10 mouse cellular contexts compared by ENCODE assay signal in genomic region chr11:109553921-109554320, GRCm38 (mm10). TPM values are rescaled to one million over a fixed set of nuclear protein-coding genes. Genes with fewer than 3 reads are reported as not detected.
A peak's percentile ranks its signal among the peaks of the same experiment; 100 is the strongest.
DNase-seq lines count a peak whose midpoint lies in the region; ATAC-seq and TF ChIP-seq lines count a peak whose summit lies in the region.
"Had no signal": no experiment of that assay in that cellular context is flagged by ENCODE, and none has a peak within 500 bp of the region (broad histone marks: within the 10 kb centered on the region; RNA-seq: fewer than 3 reads in every experiment).

No protein-coding gene starts in this region.

- no peaks in the 10 kb centered on the region for H3K27me3 ChIP-seq in liver, embryonic 11.5 days (replicated peaks; ENCODE audit: control insufficient read depth, insufficient read depth, low read length)
- no peaks in the 10 kb centered on the region for H3K27me3 ChIP-seq in embryonic facial prominence, embryonic 15.5 days
- no peaks in the 10 kb centered on the region for H3K27me3 ChIP-seq in liver, postnatal 0 days (ENCODE audit: insufficient read depth, low read length)

- H3K9ac ChIP-seq in liver, embryonic 11.5 days (ENCODE audit: low read depth, low read length), result peak overlapping the region; percentile 23; the same call in 1 of the 2 replicates
- no peak overlapping the region for H3K9ac ChIP-seq in embryonic facial prominence, embryonic 15.5 days
- H3K9ac ChIP-seq in liver, postnatal 0 days (replicated peaks), result no peak overlapping the region; the same call in 1 of the 2 replicates

- no peak overlapping the region for H3K4me3 ChIP-seq in liver, embryonic 11.5 days (ENCODE audit: low read depth, low read length)
- no peak overlapping the region for H3K4me3 ChIP-seq in embryonic facial prominence, embryonic 15.5 days (replicated peaks)
- H3K4me3 ChIP-seq in liver, postnatal 0 days (ENCODE audit: low read depth, low read length), result no peak overlapping the region
- no peak overlapping the region for H3K4me3 ChIP-seq in left cerebral cortex, adult 2 months

- no peaks in the 10 kb centered on the region for H3K36me3 ChIP-seq in liver, embryonic 11.5 days (ENCODE audit: control insufficient read depth, insufficient read depth, low read length)
- no peaks in the 10 kb centered on the region for H3K36me3 ChIP-seq in embryonic facial prominence, embryonic 15.5 days
- no peaks in the 10 kb centered on the region for H3K36me3 ChIP-seq in liver, postnatal 0 days (replicated peaks; ENCODE audit: insufficient read depth, low read length)

- TF ChIP-seq CTCF in liver, postnatal 0 days (IDR thresholded peaks at IDR 0.05; ENCODE audit: low read depth), result no peak
- no peak for TF ChIP-seq CTCF in left cerebral cortex, adult 2 months (IDR thresholded peaks at IDR 0.05)

- intact Hi-C loops in left cerebral cortex, adult 2 months (cut with DNase I), result no loop called here

- WGBS in liver, embryonic 11.5 days, result 71% methylated on average over 4 of the region's 4 CpGs
- 59% methylated on average over 4 of the region's 4 CpGs for WGBS in embryonic facial prominence, embryonic 15.5 days
- WGBS in liver, postnatal 0 days (ENCODE audit: insufficient replicate concordance), result 73% methylated on average over 4 of the region's 4 CpGs

- DNase-seq in liver, embryonic 11.5 days (ENCODE audit: low spot score), result no peak
- no peak for DNase-seq in liver
- no peak for DNase-seq in liver, postnatal 0 days
- peak; percentile 58 for DNase-seq in thymus, postnatal 4 days
- no peak for DNase-seq in left cerebral cortex, adult 2 months (ENCODE audit: extremely low spot score in 1 of 2, low spot score in 2 of 2)
- DNase-seq in gastrocnemius, adult 8-10 months (ENCODE audit: low spot score in 2 of 2), result no peak
- DNase-seq: cerebellum, adult 9-10 months; right cerebral cortex, postnatal 14 days had no signal

- H3K9me3 ChIP-seq in liver, embryonic 11.5 days (ENCODE audit: control insufficient read depth, low read length), result no peaks in the 10 kb centered on the region
- no peaks in the 10 kb centered on the region for H3K9me3 ChIP-seq in embryonic facial prominence, embryonic 15.5 days (replicated peaks)
- no peaks in the 10 kb centered on the region for H3K9me3 ChIP-seq in liver, postnatal 0 days (ENCODE audit: low read length)

- no peak for ATAC-seq in liver, embryonic 11.5 days (replicated peaks; ENCODE audit: low FRiP score)
- ATAC-seq in embryonic facial prominence, embryonic 15.5 days (ENCODE audit: insufficient number of reproducible peaks, low FRiP score, low TSS enrichment, low read depth), result no peak
- ATAC-seq in liver, postnatal 0 days, result no peak
- no peak for ATAC-seq in erythroblast, adult 5-6 weeks (replicated peaks; ENCODE audit: low FRiP score, poor library complexity, severe bottlenecking)

- no peak for TF ChIP-seq EP300 in liver, postnatal 0 days (IDR thresholded peaks at IDR 0.05; ENCODE audit: low read depth)

- peak overlapping the region; percentile 3 for H3K27ac ChIP-seq in liver, embryonic 11.5 days (ENCODE audit: low read depth, low read length)
- H3K27ac ChIP-seq in embryonic facial prominence, embryonic 15.5 days (replicated peaks), result peak overlapping the region; percentile 73
- H3K27ac ChIP-seq in liver, postnatal 0 days (ENCODE audit: low read depth), result peak overlapping the region; percentile 61
- no peak overlapping the region for H3K27ac ChIP-seq in left cerebral cortex, adult 2 months

- no peak overlapping the region for H3K4me2 ChIP-seq in liver, embryonic 11.5 days
- no peak overlapping the region for H3K4me2 ChIP-seq in embryonic facial prominence, embryonic 15.5 days (replicated peaks)
- H3K4me2 ChIP-seq in liver, postnatal 0 days (ENCODE audit: low read depth, low read length), result no peak overlapping the region

- H3K4me1 ChIP-seq in liver, embryonic 11.5 days (replicated peaks; ENCODE audit: control insufficient read depth, insufficient read depth, low read length), result peaks cover 52% of the 10 kb centered on the region
- H3K4me1 ChIP-seq in embryonic facial prominence, embryonic 15.5 days, result peaks cover 19% of the 10 kb centered on the region
- peaks cover 53% of the 10 kb centered on the region for H3K4me1 ChIP-seq in liver, postnatal 0 days (ENCODE audit: insufficient read depth)

RNA-seq across cellular contexts. Expression of gene Wipi1, which starts 57.8 kb away (rescaled TPM):
- polyA plus RNA-seq in liver, embryonic 11.5 days (2014; fragmentation: Nextera tagmentation; extraction: Ambion mirVana), result 18.9 and 21.8 TPM in 2 replicates
- 62.5 and 64.5 TPM in 2 replicates for polyA plus RNA-seq in embryonic facial prominence, embryonic 15.5 days (2015; fragmentation: Nextera tagmentation; extraction: Ambion mirVana)
- 17.6 TPM in 2 replicates for polyA plus RNA-seq in liver, postnatal 0 days (2015; fragmentation: Nextera tagmentation; extraction: Ambion mirVana)
- total RNA-seq in left cerebral cortex, adult 2 months (2021), result 10 to 100 TPM; 18.6 to 19.2 TPM
- total RNA-seq in erythroblast, adult 5-6 weeks (2015; ENCODE audit: low replicate concordance), result 20.1 and 24.0 TPM in 2 replicates
- 21.0 and 25.6 TPM in 2 replicates for total RNA-seq in erythroblast, adult 5-6 weeks (2017; ENCODE audit: low replicate concordance)
- total RNA-seq in gastrocnemius, adult 8-10 months (2022), result 10 to 100 TPM; 47.2 to 68.4 (median 59.2) TPM
